Mouse (Mus musculus) monocyte, adult 5-6 weeks (primary cell): Measurements from ENCODE around the gene Rere. TPM values are rescaled to one million over a fixed set of nuclear protein-coding genes. Genes with fewer than 3 reads are reported as not detected.

Source experiments
- ATAC-seq: fragments of 153-309, 156-312 bp; replicated peaks from 2 replicates; pipeline ENCODE4 v1.8.0; 2017; ENCODE audit warnings: mild to moderate bottlenecking; ENCODE audit not compliant: low TSS enrichment, insufficient number of reproducible peaks, severe bottlenecking, poor library complexity, low FRiP score
- total RNA-seq: library from RNA; stranded (forward); fragments of 200-1000, 200-491, 200-594 nt; gene quantifications from 3 replicates; pipeline ENCODE4 v1.2.3, GENCODE M21; 2017

The Rere gene
- total RNA-seq, 1 experiment from 2014 or later = 11.1 TPM

- ATAC-seq = peak; percentile 53; the same call in 1 of the 2 replicates
Observed at GRCm38 (mm10) chr4:150625425-150625824, 344.0 kb downstream of the Rere start.

- ATAC-seq = peak; percentile 62
Observed at GRCm38 (mm10) chr4:150625951-150626732, 344.7 kb downstream of the Rere start.

DNA sequence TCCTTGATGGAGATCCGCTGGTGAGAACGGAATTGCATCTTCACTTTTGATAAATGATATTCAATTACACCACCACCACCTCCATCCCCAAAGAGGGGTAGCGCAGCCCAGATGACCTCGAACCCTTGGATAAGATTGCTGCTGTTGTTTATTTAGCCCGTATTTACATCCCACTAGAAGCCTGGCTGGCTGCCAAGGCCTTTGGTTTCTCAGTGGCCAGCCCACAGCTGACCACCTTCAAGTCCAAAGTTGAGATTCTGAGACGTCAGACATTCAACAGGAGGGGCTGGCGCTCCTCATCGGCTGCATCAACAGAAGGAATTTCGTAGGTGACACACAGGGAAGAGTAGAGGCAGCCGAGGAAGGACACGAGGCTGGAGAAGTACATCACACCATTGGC, 347.8 kb downstream of the Rere start:
- ATAC-seq = no peak

DNA sequence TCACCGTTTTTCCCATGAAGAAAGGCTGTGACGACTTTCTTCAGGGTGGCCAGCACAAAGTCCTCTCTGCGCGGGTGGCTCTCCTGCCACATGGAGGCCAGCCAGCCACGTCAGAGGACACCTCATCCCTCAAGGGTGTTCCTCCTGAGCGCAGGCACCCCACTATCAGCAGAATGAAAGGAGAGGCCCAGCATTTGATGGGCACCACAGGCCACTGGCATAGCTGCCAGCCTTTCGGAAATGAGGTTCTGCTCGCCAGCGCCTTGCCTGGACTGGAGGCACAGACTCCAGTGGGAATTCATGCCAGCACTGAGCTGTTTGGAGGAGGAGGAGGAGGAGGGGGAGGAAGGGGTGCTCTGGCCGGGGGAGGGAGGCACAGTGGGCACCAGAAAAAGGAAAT, 354.1 kb downstream of the Rere start:
- no peak for ATAC-seq

DNA sequence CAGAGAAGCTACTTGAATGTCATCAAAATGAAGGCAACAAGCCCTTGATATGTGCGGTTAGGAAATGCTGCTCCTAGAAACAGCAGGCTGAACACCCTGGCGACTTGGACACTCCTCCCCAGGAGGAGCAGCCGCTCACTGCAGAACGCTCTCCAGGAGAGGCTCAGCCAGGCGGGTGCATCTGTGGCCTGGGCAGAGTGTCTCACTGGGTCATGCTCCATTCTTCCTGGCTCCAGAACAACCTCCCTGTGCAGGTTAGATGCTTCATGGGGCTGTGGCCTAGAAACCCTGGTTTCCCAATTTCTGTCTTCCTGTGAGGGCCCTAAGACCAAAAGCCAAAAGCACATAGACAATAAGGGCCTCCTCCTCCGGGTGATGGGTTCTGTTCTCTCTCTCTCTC, 355.2 kb downstream of the Rere start:
- ATAC-seq = no peak

DNA sequence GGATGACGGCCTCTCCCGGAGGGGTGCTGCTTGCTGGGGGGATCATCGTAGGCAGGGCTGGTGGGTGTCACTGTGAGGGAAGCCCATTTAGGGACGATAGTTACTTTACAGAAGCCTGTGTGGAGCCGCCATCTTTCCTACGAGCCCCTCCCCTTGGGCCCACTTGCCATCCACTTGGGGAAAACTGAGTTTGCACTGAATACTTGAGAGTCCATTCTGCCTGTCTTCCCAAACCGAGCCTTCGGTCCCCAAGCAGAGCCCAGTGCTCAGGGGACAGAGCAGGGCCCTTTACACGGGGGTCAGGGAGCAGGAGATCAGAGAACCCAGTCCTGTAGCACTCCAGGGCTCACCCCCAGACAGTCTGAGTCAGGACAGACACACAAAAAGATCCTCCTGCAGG, 362.9 kb downstream of the Rere start:
- no peak for ATAC-seq

GRCm38 (mm10) chr4:150649327-150649726, 367.9 kb downstream of the Rere start:
- no peak for ATAC-seq

- no peak for ATAC-seq
Observed at GRCm38 (mm10) chr4:150651390-150652277, 370.2 kb downstream of the Rere start, which contains the start of gene Slc45a1. Gene Slc45a1 (minus strand): TSS chr4:150652174.

GRCm38 (mm10) chr4:150653072-150653599, 371.7 kb downstream of the Rere start:
- no peak for ATAC-seq

DNA sequence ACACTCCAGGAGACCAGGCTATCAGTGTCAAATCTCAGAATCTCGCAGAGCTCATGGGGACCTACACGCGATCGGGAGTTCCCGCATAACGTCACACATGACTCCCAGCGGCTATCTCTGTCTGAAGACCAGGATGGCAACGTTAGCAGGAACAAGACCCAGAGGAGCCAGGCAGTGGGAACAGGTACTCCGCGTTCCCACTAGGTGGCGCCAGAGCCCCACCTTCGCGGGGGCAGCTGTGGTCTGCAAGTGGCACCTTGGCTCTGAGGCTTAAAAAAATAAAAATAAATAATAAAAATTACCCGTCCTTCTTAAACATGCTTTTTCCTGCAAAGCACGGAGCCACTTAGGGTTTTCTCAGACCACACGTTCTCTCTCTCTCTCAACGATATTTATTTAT, 374.5 kb downstream of the Rere start:
- ATAC-seq = peak; percentile 82

DNA sequence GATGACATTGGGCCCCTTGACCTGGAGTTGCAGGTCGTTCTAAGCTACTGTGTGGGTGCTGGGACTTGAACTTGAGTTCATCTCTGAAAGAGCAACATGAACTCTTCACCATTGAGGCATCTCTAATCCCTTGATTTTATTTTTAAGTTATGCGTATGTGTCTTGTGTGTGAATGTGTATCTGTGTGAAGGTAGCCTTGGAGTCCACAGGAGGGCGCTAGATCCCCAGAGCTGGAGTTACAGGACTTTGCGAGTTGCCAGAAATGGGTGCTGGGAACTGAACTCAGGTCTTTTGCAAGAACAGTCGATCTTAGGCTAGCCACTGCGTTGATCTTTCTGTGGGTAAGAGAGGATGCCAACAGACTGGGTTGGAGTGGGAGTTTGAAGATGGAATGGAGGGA, 375.1 kb downstream of the Rere start:
- ATAC-seq = no peak

- ATAC-seq = no peak
Observed at GRCm38 (mm10) chr4:150659926-150660610, 378.6 kb downstream of the Rere start.

GRCm38 (mm10) chr4:150661886-150662285, 380.4 kb downstream of the Rere start:
- no peak for ATAC-seq

GRCm38 (mm10) chr4:150663192-150663591, 381.7 kb downstream of the Rere start:
- ATAC-seq = no peak

- ATAC-seq = no peak
Observed at GRCm38 (mm10) chr4:150664726-150665125, 383.3 kb downstream of the Rere start.

- no peak for ATAC-seq
Observed at GRCm38 (mm10) chr4:150665806-150666205, 384.4 kb downstream of the Rere start.
